Mouse (Mus musculus): ENCODE data around the gene Sparcl1. TPM values are rescaled to one million over a fixed set of nuclear protein-coding genes. Genes with fewer than 3 reads are reported as not detected.

The Sparcl1 gene
- polyA plus RNA-seq, 1 experiment, result 0.02 TPM

- H3K36me3 ChIP-seq (ENCODE audit: control insufficient read depth, insufficient read depth), result no peaks in the 10 kb centered on the region
- H3K4me3 ChIP-seq, result no peak overlapping the region
- H3K27me3 ChIP-seq (ENCODE audit: control insufficient read depth, insufficient read depth, insufficient read length), result no peaks in the 10 kb centered on the region
- H3K79me2 ChIP-seq (ENCODE audit: control insufficient read depth, insufficient read depth), result no peaks in the 10 kb centered on the region
- no peak overlapping the region for H3ac ChIP-seq (ENCODE audit: control insufficient read depth, insufficient read length)
- TF ChIP-seq USF1 (IDR thresholded peaks at IDR 0.05; ENCODE audit: low read depth), result no peak
- H3K4me2 ChIP-seq (ENCODE audit: low read depth), result no peak overlapping the region
Measured at GRCm38 (mm10) chr5:104035824-104036223, 77.7 kb downstream of the Sparcl1 start.

- TF ChIP-seq REST (IDR thresholded peaks at IDR 0.05; ENCODE audit: insufficient read depth, insufficient read length), result no peak
- TF ChIP-seq CEBPB (IDR thresholded peaks at IDR 0.05; ENCODE audit: insufficient read depth, poor library complexity, severe bottlenecking), result no peak
- TF ChIP-seq POLR2A (IDR thresholded peaks at IDR 0.05; ENCODE audit: insufficient read length, low read depth), result no peak
- no peak for TF ChIP-seq POLR2AphosphoS2 (IDR thresholded peaks at IDR 0.05; ENCODE audit: insufficient read length, low read depth)
- TF ChIP-seq TCF3 (IDR thresholded peaks at IDR 0.05; ENCODE audit: insufficient read length, low read depth), result no peak
- TF ChIP-seq USF1 (IDR thresholded peaks at IDR 0.05; ENCODE audit: low read depth), result no peak
- TF ChIP-seq MYOD1 (IDR thresholded peaks at IDR 0.05; ENCODE audit: control insufficient read depth in 1 of 3, insufficient read length in 2 of 3, low read depth in 2 of 3), result no peak
- no peak for TF ChIP-seq E2F4 (IDR thresholded peaks at IDR 0.05; ENCODE audit: insufficient read depth)
- no peak for TF ChIP-seq MYOG (IDR thresholded peaks at IDR 0.05; ENCODE audit: control insufficient read depth in 1 of 3, insufficient read depth in 1 of 3, insufficient read length in 2 of 3, low read depth in 2 of 3)
- TF ChIP-seq SRF (IDR thresholded peaks at IDR 0.05; ENCODE audit: control insufficient read depth, insufficient read length, low read depth), result no peak
- TF ChIP-seq MAX (IDR thresholded peaks at IDR 0.05; ENCODE audit: low read depth), result no peak
- no peak for TF ChIP-seq TCF12 (IDR thresholded peaks at IDR 0.05; ENCODE audit: insufficient read depth, poor library complexity, severe bottlenecking)
Measured at GRCm38 (mm10) chr5:104035066-104035465, 78.5 kb downstream of the Sparcl1 start.

GRCm38 (mm10) chr5:104032434-104033097 lies 81.0 kb downstream of the Sparcl1 start:
- Histone ChIP-seq H3K4me3 (no peak overlapping the region), H3K27me3 (ENCODE audit: control insufficient read depth, insufficient read depth, insufficient read length) (no peaks in the 10 kb centered on the region), H3K36me3 (ENCODE audit: control insufficient read depth, insufficient read depth) (no peaks in the 10 kb centered on the region), H3ac (ENCODE audit: control insufficient read depth, insufficient read length) (no peak overlapping the region), H3K4me2 (ENCODE audit: low read depth) (no peak overlapping the region), H3K79me2 (ENCODE audit: control insufficient read depth, insufficient read depth) (no peaks in the 10 kb centered on the region)
- TF ChIP-seq MYOG (IDR thresholded peaks at IDR 0.05; ENCODE audit: control insufficient read depth in 1 of 3, insufficient read depth in 1 of 3, insufficient read length in 2 of 3, low read depth in 2 of 3), result no peak
- no peak for TF ChIP-seq SRF (IDR thresholded peaks at IDR 0.05; ENCODE audit: control insufficient read depth, insufficient read length, low read depth)
- TF ChIP-seq MYOD1 (IDR thresholded peaks at IDR 0.05; ENCODE audit: control insufficient read depth in 1 of 3, insufficient read length in 2 of 3, low read depth in 2 of 3), result no peak
- TF ChIP-seq USF1 (IDR thresholded peaks at IDR 0.05; ENCODE audit: low read depth), result no peak
- TF ChIP-seq E2F4 (IDR thresholded peaks at IDR 0.05; ENCODE audit: insufficient read depth), result no peak
- TF ChIP-seq TCF3 (IDR thresholded peaks at IDR 0.05; ENCODE audit: insufficient read length, low read depth), result no peak
- TF ChIP-seq MAX (IDR thresholded peaks at IDR 0.05; ENCODE audit: low read depth), result no peak
- TF ChIP-seq REST (IDR thresholded peaks at IDR 0.05; ENCODE audit: insufficient read depth, insufficient read length), result no peak

More at GRCm38 (mm10) chr5:104035066-104035465, 78.5 kb downstream of the Sparcl1 start:
- Histone ChIP-seq H3K36me3 (ENCODE audit: control insufficient read depth, insufficient read depth) (no peaks in the 10 kb centered on the region), H3K27me3 (ENCODE audit: control insufficient read depth, insufficient read depth, insufficient read length) (no peaks in the 10 kb centered on the region), H3K4me2 (ENCODE audit: low read depth) (no peak overlapping the region), H3ac (ENCODE audit: control insufficient read depth, insufficient read length) (no peak overlapping the region), H3K79me2 (ENCODE audit: control insufficient read depth, insufficient read depth) (no peaks in the 10 kb centered on the region), H3K4me3 (no peak overlapping the region)

Other genes starting within 250 kb of the Sparcl1 start
- gene Klhl8, start 202.5 kb downstream of the Sparcl1 start, polyA plus RNA-seq (2012; fragmentation: generic; extraction: Trizol), result 7.2 TPM
- gene Hsd17b13, start 136.3 kb downstream of the Sparcl1 start, polyA plus RNA-seq (2012; fragmentation: generic; extraction: Trizol), result 0.53 TPM
- gene Hsd17b11, start 91.8 kb downstream of the Sparcl1 start, polyA plus RNA-seq (2012; fragmentation: generic; extraction: Trizol), result 6.5 TPM
- gene Nudt9, start 67.4 kb downstream of the Sparcl1 start, polyA plus RNA-seq (2012; fragmentation: generic; extraction: Trizol), result 77.8 TPM
- gene Gm17660, start 36.1 kb downstream of the Sparcl1 start, polyA plus RNA-seq (2012; fragmentation: generic; extraction: Trizol), result not detected
- gene Dspp, start 57.0 kb upstream of the Sparcl1 start, polyA plus RNA-seq (2012; fragmentation: generic; extraction: Trizol), result not detected
- 2.2 TPM for gene Dmp1, start 88.9 kb upstream of the Sparcl1 start, polyA plus RNA-seq (2012; fragmentation: generic; extraction: Trizol)
- 0.02 TPM for gene Ibsp, start 185.4 kb upstream of the Sparcl1 start, polyA plus RNA-seq (2012; fragmentation: generic; extraction: Trizol)
- gene Mepe, start 211.6 kb upstream of the Sparcl1 start, polyA plus RNA-seq (2012; fragmentation: generic; extraction: Trizol), result not detected

Data from myocyte (in vitro differentiated cells).